Mouse (Mus musculus) myocyte (in vitro differentiated cells): ENCODE results near the gene Ninl.

Experiments used
- CEBPB ChIP-seq: IDR thresholded peaks from 2 replicates; pipeline ENCODE4 v1.6.1; 2011; ENCODE audit warnings: mild to moderate bottlenecking, moderate library complexity; ENCODE audit not compliant: poor library complexity, insufficient read depth, severe bottlenecking
- E2F4 ChIP-seq: IDR thresholded peaks from one replicate; pipeline ENCODE4 v1.6.1; 2011; ENCODE audit warnings: mild to moderate bottlenecking, control low read depth, moderate library complexity; ENCODE audit not compliant: insufficient read depth
- MYOG ChIP-seq, 3 experiments: IDR thresholded peaks; one replicate each; pipeline ENCODE4 v1.6.1; 2011; ENCODE audit warnings: control low read depth in 2 of 3, low read depth in 2 of 3, mild to moderate bottlenecking in 2 of 3; ENCODE audit not compliant: insufficient read length in 2 of 3, control insufficient read depth in 1 of 3, insufficient read depth in 1 of 3
- POLR2A ChIP-seq: IDR thresholded peaks from one replicate; pipeline ENCODE4 v1.6.1; 2011; ENCODE audit warnings: low read depth, mild to moderate bottlenecking, control low read depth, moderate library complexity; ENCODE audit not compliant: insufficient read length
- REST ChIP-seq: IDR thresholded peaks from one replicate; pipeline ENCODE4 v1.6.1; 2011; ENCODE audit warnings: mild to moderate bottlenecking, control low read depth, moderate library complexity; ENCODE audit not compliant: insufficient read depth, insufficient read length
- TCF12 ChIP-seq: IDR thresholded peaks from one replicate; pipeline ENCODE4 v1.6.1; 2011; ENCODE audit warnings: mild to moderate bottlenecking, control low read depth; ENCODE audit not compliant: poor library complexity, insufficient read depth, severe bottlenecking
- USF1 ChIP-seq: IDR thresholded peaks from one replicate; pipeline ENCODE4 v1.6.1; 2011; ENCODE audit warnings: low read depth, mild to moderate bottlenecking, control low read depth, moderate library complexity

- TF ChIP-seq CEBPB (no peak), POLR2A (no peak), REST (no peak), E2F4 (no peak), MYOG (IDR thresholded peaks at IDR 0.05; ENCODE audit: control insufficient read depth in 1 of 3, insufficient read depth in 1 of 3, insufficient read length in 2 of 3, low read depth in 2 of 3) (no peak), USF1 (no peak), TCF12 (no peak)
Measured at GRCm38 (mm10) chr2:150995324-150995723, 43.9 kb downstream of the Ninl start.
